Mouse (Mus musculus): ENCODE data around the gene Itsn1. TPM values are rescaled to one million over a fixed set of nuclear protein-coding genes. Genes with fewer than 3 reads are reported as not detected.

Itsn1 gene
- polyA plus RNA-seq, 1 experiment from 2014 or later: 36.0 TPM

DNA sequence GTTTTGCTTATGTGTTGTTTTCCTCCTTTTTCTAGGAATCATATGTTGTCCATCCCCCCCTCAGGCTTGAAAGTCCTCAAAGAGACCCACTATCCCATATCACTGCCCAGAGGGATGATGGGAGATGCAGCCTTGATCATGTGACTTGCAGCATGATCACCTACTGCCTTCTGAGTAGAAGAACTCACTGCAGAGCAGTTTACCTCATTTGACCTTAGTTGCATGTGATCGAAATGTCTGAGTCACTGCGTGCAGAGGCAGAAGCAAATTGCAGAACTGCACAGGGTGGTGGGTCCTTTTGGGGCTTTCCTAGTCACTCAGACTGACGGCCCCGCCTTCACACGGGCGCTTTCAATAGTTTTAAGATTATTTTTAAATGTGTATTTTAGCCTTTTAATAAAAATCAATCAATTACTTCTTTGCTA is 141.1 kb downstream of the Itsn1 start:
- TF ChIP-seq CTCF (IDR thresholded peaks at IDR 0.05): no peak
- POLR2A ChIA-PET: interaction anchor here (1.3 kb wide), 1 partner anchor 15 kb away, joined by 3 read pairs; no protein-coding TSS in a partner anchor
- DNase-seq (ENCODE audit: low read depth, low spot score) (no peak), ATAC-seq (no peak)
- in situ Hi-C loops (cut with MboI; ENCODE audit: low pct_unique_long_range_greater_than_20kb): no loop called here
- H3K27me3 ChIP-seq: no peaks in the 10 kb centered on the region
- CTCF ChIA-PET: no interaction called here

DNA sequence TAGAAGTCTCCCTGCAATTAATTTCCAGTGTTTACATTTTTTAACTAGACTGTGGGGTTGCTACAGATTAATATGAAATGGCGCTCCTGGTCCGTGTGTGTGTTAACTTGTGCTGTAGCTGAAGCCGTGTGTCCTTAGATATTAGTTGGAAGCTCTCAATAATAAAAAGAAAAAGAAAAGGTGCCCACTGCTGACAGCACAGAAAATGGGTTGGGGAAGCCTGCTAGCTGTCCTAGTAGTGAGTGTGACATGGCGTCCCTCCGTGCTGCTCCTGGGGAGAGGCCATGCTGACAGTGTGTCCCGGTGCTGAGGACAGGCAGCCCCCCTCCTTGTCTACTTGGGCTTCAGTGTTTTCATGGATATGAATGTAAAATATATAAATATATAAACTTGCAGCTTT is 142.1 kb downstream of the Itsn1 start:
- in situ Hi-C loops (cut with MboI; ENCODE audit: low pct_unique_long_range_greater_than_20kb): no loop called here
- ChIA-PET CTCF (no interaction called here), POLR2A (no interaction called here)
- no peaks in the 10 kb centered on the region for H3K27me3 ChIP-seq
- no peak for DNase-seq (ENCODE audit: low read depth, low spot score)
- ATAC-seq: no peak
- TF ChIP-seq CTCF (IDR thresholded peaks at IDR 0.05): no peak

DNA sequence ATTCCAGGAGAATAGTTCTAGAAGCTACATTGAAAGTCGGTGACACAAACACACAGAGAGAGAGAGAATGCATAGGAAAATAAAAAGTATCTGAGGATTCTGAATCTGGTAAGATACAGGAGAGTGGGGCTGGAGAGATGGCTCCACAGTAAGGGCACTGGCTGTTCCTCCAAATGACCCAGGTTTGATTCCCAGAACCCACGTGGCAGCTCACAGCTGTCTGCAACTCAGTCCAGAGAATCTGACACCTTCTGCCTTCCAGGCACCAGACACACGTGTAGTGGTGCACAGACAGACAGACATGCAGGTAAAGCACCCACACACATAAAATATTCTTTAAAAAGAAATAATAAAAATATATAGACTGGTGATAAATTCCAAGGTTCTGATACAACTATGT is 144.6 kb downstream of the Itsn1 start:
- no peaks in the 10 kb centered on the region for H3K27me3 ChIP-seq
- no peak for DNase-seq (ENCODE audit: low read depth, low spot score)
- in situ Hi-C loops (cut with MboI; ENCODE audit: low pct_unique_long_range_greater_than_20kb): no loop called here
- TF ChIP-seq CTCF (IDR thresholded peaks at IDR 0.05): no peak
- ATAC-seq: no peak
- ChIA-PET POLR2A (no interaction called here), CTCF (no interaction called here)

DNA sequence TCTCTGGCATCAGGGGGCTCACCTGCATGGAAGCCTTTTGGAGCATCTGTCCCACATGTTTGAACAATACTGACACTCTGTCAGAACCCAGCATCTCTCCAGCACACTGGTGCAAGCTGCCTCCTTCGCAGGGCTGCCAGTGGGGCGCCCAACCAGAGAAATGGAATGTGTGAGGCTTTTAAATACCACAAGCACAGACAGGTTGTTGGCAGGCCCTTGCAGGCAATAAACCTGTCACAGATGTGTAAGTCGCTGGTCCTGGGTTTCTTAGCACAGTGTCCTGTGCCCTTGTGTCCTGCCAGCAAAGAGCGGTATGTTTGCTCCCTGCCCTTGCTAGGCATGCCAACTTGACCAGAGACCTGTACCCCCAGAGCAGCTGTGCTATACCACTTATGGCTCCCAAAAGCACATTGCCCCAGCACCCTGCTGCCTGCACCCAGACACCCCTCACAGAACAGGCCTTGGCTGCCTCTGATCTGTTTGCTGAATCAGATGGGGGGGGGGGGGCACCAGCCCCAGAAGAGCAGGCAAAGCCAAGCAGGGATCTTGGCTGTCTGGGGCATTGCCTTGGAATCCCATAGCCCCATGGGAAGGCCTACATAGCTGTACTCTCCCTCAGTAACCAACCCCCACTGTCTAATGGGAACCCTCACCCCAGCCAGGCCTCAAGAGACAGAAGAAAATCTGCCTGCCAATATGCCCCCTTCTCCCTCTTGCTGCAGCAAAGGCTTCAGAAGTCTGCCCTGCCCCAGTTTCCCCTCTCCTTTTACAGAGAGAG is 146.7 kb downstream of the Itsn1 start:
- H3K27me3 ChIP-seq: no peaks in the 10 kb centered on the region
- TF ChIP-seq CTCF (IDR thresholded peaks at IDR 0.05): no peak
- ATAC-seq (peak; percentile 82), DNase-seq (ENCODE audit: low read depth, low spot score) (peak; percentile 58)
- in situ Hi-C loops (cut with MboI; ENCODE audit: low pct_unique_long_range_greater_than_20kb): no loop called here
- POLR2A ChIA-PET: interaction anchor here (0.5 to 1.1 kb wide), 3 partner anchors 11 to 369 kb away, joined by 3 to 5 read pairs (median 3); no protein-coding TSS in a partner anchor
- CTCF ChIA-PET: interaction anchor here (1.0 kb wide), 1 partner anchor 14 kb away, joined by 3 read pairs; no protein-coding TSS in a partner anchor

DNA sequence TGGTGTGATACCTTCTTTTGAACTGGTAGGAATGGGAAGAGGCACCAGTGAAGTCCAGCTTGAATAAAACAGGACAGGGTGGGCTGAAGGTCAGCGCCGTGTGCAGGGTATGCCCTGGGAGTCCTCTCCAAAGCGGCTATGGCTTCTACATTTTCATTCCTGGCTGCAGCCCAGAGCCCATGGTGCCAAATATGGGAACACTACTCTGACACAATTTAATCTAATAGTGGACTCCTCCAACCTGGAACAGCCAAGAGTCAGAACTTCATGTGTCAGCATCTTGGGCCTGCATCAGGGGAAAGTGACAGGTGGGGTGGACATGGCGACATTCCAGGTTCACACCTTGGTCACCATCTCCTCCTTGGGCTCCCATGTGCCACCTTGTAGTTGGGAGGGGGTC is 147.4 kb downstream of the Itsn1 start:
- in situ Hi-C loops (cut with MboI; ENCODE audit: low pct_unique_long_range_greater_than_20kb): no loop called here
- POLR2A ChIA-PET: no interaction called here
- no peak for ATAC-seq
- TF ChIP-seq CTCF (IDR thresholded peaks at IDR 0.05): no peak
- no peak for DNase-seq (ENCODE audit: low read depth, low spot score)
- CTCF ChIA-PET: no interaction called here
- no peaks in the 10 kb centered on the region for H3K27me3 ChIP-seq

DNA sequence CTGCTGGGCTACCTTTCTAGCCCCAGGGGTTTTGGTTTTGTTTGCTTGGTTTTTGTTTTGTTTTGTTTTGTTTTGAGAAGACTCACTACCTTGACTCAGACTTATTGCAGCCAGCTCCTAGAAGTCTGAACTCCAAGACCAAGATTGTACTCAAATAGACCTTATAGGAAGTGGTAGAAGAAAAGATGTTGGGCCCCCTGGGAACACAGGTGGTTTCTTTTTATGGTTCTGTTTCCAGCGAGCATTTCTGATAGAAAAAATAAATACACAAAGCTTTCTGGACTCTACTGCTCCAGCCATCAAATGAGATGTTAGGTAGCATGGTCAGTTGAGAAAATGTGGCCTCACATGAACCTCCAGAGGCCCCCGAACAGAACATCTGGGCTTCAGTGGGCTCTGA is 150.0 kb downstream of the Itsn1 start:
- ChIA-PET POLR2A (no interaction called here), CTCF (interaction anchor here (1.2 kb wide), 1 partner anchor 39 kb away, joined by 3 read pairs; no protein-coding TSS in a partner anchor)
- H3K27me3 ChIP-seq: no peaks in the 10 kb centered on the region
- in situ Hi-C loops (cut with MboI; ENCODE audit: low pct_unique_long_range_greater_than_20kb): no loop called here
- DNase-seq (ENCODE audit: low read depth, low spot score) (no peak), ATAC-seq (no peak)
- TF ChIP-seq CTCF (IDR thresholded peaks at IDR 0.05): no peak

DNA sequence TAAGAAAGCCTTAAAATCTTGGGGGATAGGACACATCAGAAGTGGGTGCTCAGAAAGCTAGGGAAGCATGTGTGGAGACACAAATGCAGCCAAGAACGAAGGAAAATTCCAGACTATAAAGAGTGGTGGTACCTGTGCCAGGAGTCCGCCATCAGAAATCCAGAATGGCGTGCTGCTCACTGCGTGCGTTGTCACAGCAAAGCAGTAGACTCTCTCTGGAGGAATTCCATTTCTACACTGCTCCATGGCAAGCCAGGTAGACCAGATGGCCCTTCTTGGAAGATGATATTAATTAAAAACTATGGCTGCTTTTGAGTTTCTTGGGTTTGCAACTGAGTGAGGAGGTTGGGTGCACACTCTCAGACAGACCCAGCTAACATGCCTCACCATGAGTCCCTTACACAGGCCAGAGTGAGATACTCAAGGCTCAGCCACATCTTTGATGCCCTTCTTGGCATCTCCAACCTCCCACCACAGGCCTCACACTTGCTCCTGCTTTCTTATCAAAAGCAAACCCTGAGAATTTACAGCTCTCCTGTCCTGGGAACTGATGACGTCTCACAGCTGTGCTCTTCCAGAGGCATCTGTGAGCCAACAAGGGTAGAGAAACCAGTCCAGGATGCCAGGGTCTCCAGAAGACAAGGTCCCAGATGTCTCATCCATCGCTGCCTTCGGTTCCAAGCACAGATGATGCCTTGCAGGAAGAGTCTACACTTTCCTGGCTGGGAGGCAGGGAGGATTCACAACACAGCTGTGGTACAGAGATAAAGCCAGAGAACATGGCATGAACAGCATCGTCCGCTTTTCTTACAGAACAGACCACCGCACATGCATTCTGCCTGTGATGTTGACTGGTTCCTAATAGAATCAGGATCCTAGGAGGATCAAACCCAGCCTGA is 152.0 kb downstream of the Itsn1 start:
- TF ChIP-seq CTCF (IDR thresholded peaks at IDR 0.05): no peak
- POLR2A ChIA-PET: no interaction called here
- DNase-seq (ENCODE audit: low read depth, low spot score) (no peak), ATAC-seq (no peak)
- in situ Hi-C loops (cut with MboI; ENCODE audit: low pct_unique_long_range_greater_than_20kb): no loop called here
- no peaks in the 10 kb centered on the region for H3K27me3 ChIP-seq
- CTCF ChIA-PET: interaction anchor here (1.7 to 1.9 kb wide), 2 partner anchors 32 to 186 kb away, joined by 4 to 9 read pairs; no protein-coding TSS in a partner anchor

DNA sequence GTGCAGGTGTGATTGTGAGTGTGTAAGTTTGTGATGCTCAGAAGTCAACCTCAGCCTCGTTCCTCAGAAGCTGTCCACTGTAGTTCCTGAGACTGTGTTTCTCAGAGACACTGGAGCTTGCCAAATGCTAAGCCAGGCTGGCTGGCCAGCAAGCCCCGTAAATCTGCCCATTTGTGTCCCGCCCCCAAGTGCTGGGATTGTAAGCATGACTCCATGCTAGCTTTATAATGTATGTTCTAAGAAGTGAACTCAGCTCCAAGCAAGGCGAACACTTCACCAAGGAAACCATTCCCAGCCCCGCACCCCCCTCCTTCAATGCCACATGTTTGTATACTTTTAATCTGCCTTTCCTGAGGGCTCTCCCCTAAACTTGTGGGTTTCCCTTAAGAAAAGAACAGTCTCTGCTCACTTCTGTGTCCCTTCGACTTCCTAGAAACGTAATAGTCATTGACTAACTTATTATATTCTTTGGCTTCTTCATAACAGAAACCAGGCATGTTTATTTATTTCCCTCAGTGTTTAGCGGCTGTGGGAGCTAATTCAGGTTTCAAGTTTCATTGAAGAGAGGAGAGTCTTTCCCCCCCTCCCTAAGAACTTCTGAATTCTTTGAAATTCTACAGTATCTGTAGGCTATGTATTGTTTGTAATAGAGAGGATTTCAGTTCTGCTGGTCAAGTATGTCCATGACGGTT is 153.2 kb downstream of the Itsn1 start:
- ChIA-PET POLR2A (no interaction called here), CTCF (interaction anchor here (1.7 kb wide), 1 partner anchor 188 kb away, joined by 9 read pairs; no protein-coding TSS in a partner anchor)
- H3K27me3 ChIP-seq: no peaks in the 10 kb centered on the region
- ATAC-seq (no peak), DNase-seq (ENCODE audit: low read depth, low spot score) (no peak)
- in situ Hi-C loops (cut with MboI; ENCODE audit: low pct_unique_long_range_greater_than_20kb): no loop called here
- no peak for TF ChIP-seq CTCF (IDR thresholded peaks at IDR 0.05)

DNA sequence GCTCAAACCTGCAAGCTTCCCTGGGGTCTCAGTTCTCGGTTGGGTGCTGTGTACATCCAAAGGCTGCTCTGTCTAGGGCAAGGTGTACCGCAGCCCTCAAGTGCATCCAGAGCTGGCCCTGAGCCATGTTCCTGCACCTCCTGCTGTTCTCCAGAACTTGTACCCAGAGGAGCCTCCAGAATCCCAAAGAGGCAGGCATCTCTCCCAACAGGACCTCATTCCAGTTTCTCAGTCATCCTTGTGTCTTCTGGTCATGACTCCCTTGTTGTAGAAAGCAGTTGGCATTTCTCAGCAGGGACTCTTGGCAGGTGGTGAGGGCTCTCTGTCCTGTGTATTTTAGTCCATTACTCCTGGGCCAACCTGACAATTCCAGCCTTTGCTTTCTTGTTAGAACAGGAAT is 154.6 kb downstream of the Itsn1 start:
- POLR2A ChIA-PET: no interaction called here
- H3K27me3 ChIP-seq: no peaks in the 10 kb centered on the region
- ATAC-seq (no peak), DNase-seq (ENCODE audit: low read depth, low spot score) (no peak)
- CTCF ChIA-PET: interaction anchor here (1.5 kb wide), 1 partner anchor 9 kb away, joined by 5 read pairs; no protein-coding TSS in a partner anchor
- TF ChIP-seq CTCF (IDR thresholded peaks at IDR 0.05): no peak
- in situ Hi-C loops (cut with MboI; ENCODE audit: low pct_unique_long_range_greater_than_20kb): no loop called here

DNA sequence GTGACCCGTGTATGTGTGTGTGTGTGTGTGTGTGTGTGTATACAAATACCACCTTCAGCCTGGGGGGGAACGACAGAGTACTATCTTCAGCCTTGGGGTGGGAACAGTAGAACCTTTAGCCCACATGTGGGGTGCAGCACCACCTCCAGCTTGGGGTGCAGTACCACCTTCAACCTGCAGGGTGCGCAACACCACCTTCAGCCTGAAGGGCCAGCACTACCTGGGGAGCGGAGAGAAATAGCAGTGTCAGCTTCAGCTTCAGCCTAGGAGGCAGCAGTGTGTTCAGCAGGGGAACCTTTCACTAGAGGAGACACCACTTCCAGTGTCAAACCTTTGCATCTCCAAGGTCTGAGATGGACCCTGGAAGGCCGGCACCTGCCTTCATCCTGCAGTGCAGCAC is 155.1 kb downstream of the Itsn1 start:
- no peaks in the 10 kb centered on the region for H3K27me3 ChIP-seq
- ATAC-seq (peak; percentile 33), DNase-seq (ENCODE audit: low read depth, low spot score) (no peak)
- in situ Hi-C loops (cut with MboI; ENCODE audit: low pct_unique_long_range_greater_than_20kb): no loop called here
- ChIA-PET CTCF (interaction anchor here (1.1 to 1.6 kb wide), 3 partner anchors 9 to 33 kb away, joined by 4 to 6 read pairs (median 5); no protein-coding TSS in a partner anchor), POLR2A (no interaction called here)
- no peak for TF ChIP-seq CTCF (IDR thresholded peaks at IDR 0.05)
